Mouse (Mus musculus) MEL (cell line): ENCODE measurements around the gene Glo1.

Source experiments
- CTCF ChIP-seq, 3 experiments: IDR thresholded peaks in 2 of 3; conservative IDR thresholded peaks in 1 of 3; 2 replicates each; pipeline ENCODE4 v1.5.1; 2011 to 2012; ENCODE audit warnings: low read length in 3 of 3, low read depth in 2 of 3, mild to moderate bottlenecking in 2 of 3, improper control_type of control experiment in 1 of 3, inconsistent platforms in 1 of 3, mixed read lengths in 1 of 3, moderate library complexity in 1 of 3; ENCODE audit not compliant: control insufficient read depth in 1 of 3, insufficient read depth in 1 of 3, poor library complexity in 1 of 3, severe bottlenecking in 1 of 3
- E2F4 ChIP-seq: IDR thresholded peaks from 2 replicates; pipeline ENCODE4 v1.6.1; 2011; ENCODE audit warnings: low read depth, low read length, improper control_type of control experiment, borderline replicate concordance
- ETS1 ChIP-seq: IDR thresholded peaks from 2 replicates; pipeline ENCODE4 v1.6.1; 2012; ENCODE audit warnings: low read depth, mild to moderate bottlenecking, inconsistent platforms, low read length, improper control_type of control experiment, moderate library complexity
- GATA1 ChIP-seq: IDR thresholded peaks from 2 replicates; pipeline ENCODE4 v1.6.1; 2011; ENCODE audit warnings: low read depth, low read length, improper control_type of control experiment
- KAT2A ChIP-seq: conservative IDR thresholded peaks from 2 replicates; pipeline ENCODE4 v1.6.1; 2012; ENCODE audit warnings: low read depth, low read length, improper control_type of control experiment, inconsistent platforms
- MEF2A ChIP-seq: IDR thresholded peaks from 2 replicates; pipeline ENCODE4 v1.6.1; 2014; ENCODE audit warnings: low read depth, mild to moderate bottlenecking, inconsistent platforms, low read length, improper control_type of control experiment; ENCODE audit not compliant: poor library complexity, insufficient replicate concordance, severe bottlenecking; ENCODE audit errors: extremely low read depth
- MXI1 ChIP-seq: IDR thresholded peaks from 2 replicates; pipeline ENCODE4 v1.6.1; 2011; ENCODE audit warnings: mild to moderate bottlenecking, low read depth, low read length, improper control_type of control experiment
- POLR2A ChIP-seq, 2 experiments: IDR thresholded peaks; 2 replicates each; pipeline ENCODE4 v1.6.1; 2011 to 2012; ENCODE audit warnings: low read length in 2 of 2, mild to moderate bottlenecking in 2 of 2, control low read depth in 1 of 2, improper control_type of control experiment in 1 of 2, low read depth in 1 of 2, moderate library complexity in 1 of 2; ENCODE audit not compliant: control insufficient read depth in 1 of 2, insufficient read depth in 1 of 2, poor library complexity in 1 of 2
- POLR2AphosphoS2 ChIP-seq: IDR thresholded peaks from 2 replicates; pipeline ENCODE4 v1.6.1; 2011; ENCODE audit warnings: low read length, improper control_type of control experiment
- TAL1 ChIP-seq: IDR thresholded peaks from 2 replicates; pipeline ENCODE4 v1.6.1; 2012; ENCODE audit warnings: mild to moderate bottlenecking, inconsistent platforms, low read length, moderate library complexity, mixed read lengths
- TCF12 ChIP-seq: IDR thresholded peaks from 2 replicates; pipeline ENCODE4 v1.6.1; 2014; ENCODE audit warnings: low read depth, mild to moderate bottlenecking, inconsistent platforms, low read length, improper control_type of control experiment, moderate library complexity
- UBTF ChIP-seq: IDR thresholded peaks from 2 replicates; pipeline ENCODE4 v1.6.1; 2012; ENCODE audit warnings: low read depth, mild to moderate bottlenecking, inconsistent platforms, low read length, improper control_type of control experiment, moderate library complexity, borderline replicate concordance; ENCODE audit not compliant: insufficient read depth
- ZMIZ1 ChIP-seq: IDR thresholded peaks from 2 replicates; pipeline ENCODE4 v1.6.1; 2012; ENCODE audit warnings: low read depth, mild to moderate bottlenecking, inconsistent platforms, low read length, improper control_type of control experiment, moderate library complexity
- ZNF384 ChIP-seq: IDR thresholded peaks from 2 replicates; pipeline ENCODE4 v1.6.1; 2012; ENCODE audit warnings: low read depth, mild to moderate bottlenecking, inconsistent platforms, low read length, improper control_type of control experiment

DNA sequence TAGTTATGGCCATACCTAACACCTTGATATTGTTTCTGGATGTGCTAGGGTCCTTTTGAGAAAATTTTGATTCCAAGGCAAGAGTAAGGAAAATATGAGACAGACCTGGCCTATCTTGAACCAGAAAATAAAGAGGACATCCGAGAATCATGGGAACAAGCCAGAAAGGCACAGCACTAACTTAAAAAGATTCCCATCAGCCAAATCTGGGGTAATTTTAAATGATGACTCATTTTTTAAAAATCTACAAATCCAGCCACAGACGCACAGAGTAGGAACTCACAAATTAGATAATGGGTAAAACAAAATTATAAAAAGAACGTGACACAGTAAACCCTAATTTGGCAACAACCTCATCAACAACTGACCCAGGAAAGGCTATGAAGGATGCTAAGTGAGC, 62.3 kb downstream of the Glo1 start:
- no peak for TF ChIP-seq UBTF
- TF ChIP-seq ZNF384: no peak
- no peak for TF ChIP-seq ZMIZ1
- TF ChIP-seq GATA1: no peak
- no peak for TF ChIP-seq CTCF (IDR thresholded peaks at IDR 0.05 in 2 of 3, conservative IDR thresholded peaks at IDR 0.05 in 1 of 3; ENCODE audit: control insufficient read depth in 1 of 3, insufficient read depth in 1 of 3, low read depth in 2 of 3, low read length in 3 of 3, poor library complexity in 1 of 3, severe bottlenecking in 1 of 3)
- TF ChIP-seq KAT2A: no peak
- TF ChIP-seq MXI1: no peak
- no peak for TF ChIP-seq POLR2A (IDR thresholded peaks at IDR 0.05; ENCODE audit: control insufficient read depth in 1 of 2, insufficient read depth in 1 of 2, low read depth in 1 of 2, low read length in 2 of 2, poor library complexity in 1 of 2)
- no peak for TF ChIP-seq E2F4
- TF ChIP-seq POLR2AphosphoS2: no peak
- no peak for TF ChIP-seq ETS1
- no peak for TF ChIP-seq TCF12
- TF ChIP-seq MEF2A: no peak
- TF ChIP-seq TAL1: no peak
